Mouse (Mus musculus): Measurements from ENCODE around the gene Clca2. TPM values are rescaled to one million over a fixed set of nuclear protein-coding genes. Genes with fewer than 3 reads are reported as not detected.

Clca2 gene
- total and polyA plus RNA-seq, 2 experiments from 2014 or later = 0.05 TPM; not detected in 1

DNA sequence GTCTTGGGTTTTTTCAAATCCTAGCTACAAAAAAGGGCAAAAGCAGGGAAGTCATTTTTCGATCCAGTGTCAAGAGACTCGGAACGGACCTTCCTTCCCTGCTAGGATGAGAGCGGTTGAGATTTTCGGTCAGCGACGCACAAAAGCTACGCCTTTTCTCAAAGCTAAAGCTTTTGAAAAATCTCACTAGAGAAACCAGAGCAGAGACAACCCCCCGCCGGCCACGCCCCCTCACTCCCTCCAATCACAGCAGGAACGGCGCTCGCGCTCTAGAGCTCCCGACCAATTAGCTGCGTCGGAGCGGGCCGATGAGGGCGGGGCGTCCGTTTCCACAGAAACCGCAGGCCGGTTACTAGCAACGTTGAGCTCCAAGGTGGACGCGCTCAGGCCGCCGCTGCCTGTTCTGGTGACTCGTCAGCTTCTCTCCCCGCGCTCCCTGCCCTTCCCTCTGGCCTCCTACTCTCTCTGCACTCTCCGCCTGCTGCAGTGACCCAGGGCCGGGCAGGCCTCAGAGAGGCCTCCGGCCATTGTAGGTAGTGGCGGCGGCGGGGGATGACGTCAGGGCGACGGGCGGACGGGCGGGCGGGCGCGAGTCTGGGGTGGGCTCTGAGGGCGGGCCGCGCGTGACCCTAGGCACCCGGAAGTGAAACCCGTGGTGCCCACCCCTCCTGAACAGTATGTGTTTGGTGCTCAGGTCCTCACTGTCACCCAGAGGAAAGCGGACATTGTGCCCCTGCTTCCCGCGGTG lies 19.2 kb upstream of the Clca2 start, which contains the start of gene Odf2l:
Gene Odf2l, plus strand, starts transcription at position 335 of the 748 bp plus-strand sequence.
- WGBS = under 1% methylated on average over 57 of the region's 57 CpGs
- peak within 1 kb of the TSS; percentile 70 for H3K9ac ChIP-seq (replicated peaks; ENCODE audit: low read depth, low read length)

DNA sequence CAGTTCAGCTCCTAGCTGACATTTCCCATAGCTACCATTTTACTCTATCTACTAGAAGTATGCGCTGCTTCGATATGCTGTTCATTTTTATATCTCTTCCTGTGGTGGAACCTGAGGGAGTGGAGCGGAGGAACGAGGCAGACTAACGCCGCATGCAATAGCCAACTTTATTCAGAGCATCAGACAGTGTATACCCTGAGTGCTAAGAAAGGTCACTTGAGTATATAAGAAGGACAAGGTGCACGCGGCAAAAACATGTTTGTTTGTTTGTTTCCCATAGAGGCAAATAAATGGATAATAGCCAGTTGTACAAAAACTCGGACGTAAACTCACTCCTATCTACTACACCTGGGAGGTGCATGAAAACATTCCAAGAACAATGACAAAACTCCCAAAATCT lies 18.4 kb upstream of the Clca2 start:
- Histone ChIP-seq H3K9me3 (replicated peaks; ENCODE audit: control insufficient read depth, low read length) (no peaks in the 10 kb centered on the region), H3K27ac (ENCODE audit: low read depth) (peak overlapping the region; percentile 98), H3K27me3 (ENCODE audit: control insufficient read depth, insufficient read depth, low read length) (no peaks in the 10 kb centered on the region), H3K4me3 (ENCODE audit: low read depth, low read length) (peak overlapping the region; percentile 72), H3K4me2 (ENCODE audit: low read depth, low read length) (peak overlapping the region; percentile 76), H3K4me1 (ENCODE audit: control insufficient read depth, insufficient read depth) (peaks cover 4% of the 10 kb centered on the region; the same call in 1 of the 2 replicates), H3K9ac (replicated peaks; ENCODE audit: low read depth, low read length) (peak overlapping the region; percentile 70), H3K36me3 (replicated peaks; ENCODE audit: control insufficient read depth, insufficient read depth, low read length) (no peaks in the 10 kb centered on the region)
- WGBS = 81% methylated on average over 10 of the region's 10 CpGs
- TF ChIP-seq EP300 (IDR thresholded peaks at IDR 0.05; ENCODE audit: low read depth) (no peak), CTCF (IDR thresholded peaks at IDR 0.05; ENCODE audit: low read depth) (no peak)
- DNase-seq (ENCODE audit: low spot score) = no peak
- ATAC-seq (ENCODE audit: insufficient read depth, low read depth) = no peak

More for the DNA sequence above, 19.2 kb upstream of the Clca2 start, which contains the start of gene Odf2l:
- H3K27ac ChIP-seq (ENCODE audit: low read depth) = peak within 1 kb of the TSS; percentile 98
- no peaks in the 10 kb centered on the region for H3K27me3 ChIP-seq (ENCODE audit: control insufficient read depth, insufficient read depth, low read length)
- TF ChIP-seq CTCF (IDR thresholded peaks at IDR 0.05; ENCODE audit: low read depth) (no peak), EP300 (IDR thresholded peaks at IDR 0.05; ENCODE audit: low read depth) (no peak)
- H3K4me3 ChIP-seq (ENCODE audit: low read depth, low read length) = peak within 1 kb of the TSS; percentile 72
- H3K9me3 ChIP-seq (replicated peaks; ENCODE audit: control insufficient read depth, low read length) = no peaks in the 10 kb centered on the region
- H3K4me2 ChIP-seq (ENCODE audit: low read depth, low read length) = peak within 1 kb of the TSS; percentile 76
- DNase-seq (ENCODE audit: low spot score) (peak; percentile 94), ATAC-seq (ENCODE audit: insufficient read depth, low read depth) (peak; percentile 99)
- no peaks in the 10 kb centered on the region for H3K36me3 ChIP-seq (replicated peaks; ENCODE audit: control insufficient read depth, insufficient read depth, low read length)
- H3K4me1 ChIP-seq (ENCODE audit: control insufficient read depth, insufficient read depth) = peaks cover 4% of the 10 kb centered on the region; the same call in 1 of the 2 replicates

DNA sequence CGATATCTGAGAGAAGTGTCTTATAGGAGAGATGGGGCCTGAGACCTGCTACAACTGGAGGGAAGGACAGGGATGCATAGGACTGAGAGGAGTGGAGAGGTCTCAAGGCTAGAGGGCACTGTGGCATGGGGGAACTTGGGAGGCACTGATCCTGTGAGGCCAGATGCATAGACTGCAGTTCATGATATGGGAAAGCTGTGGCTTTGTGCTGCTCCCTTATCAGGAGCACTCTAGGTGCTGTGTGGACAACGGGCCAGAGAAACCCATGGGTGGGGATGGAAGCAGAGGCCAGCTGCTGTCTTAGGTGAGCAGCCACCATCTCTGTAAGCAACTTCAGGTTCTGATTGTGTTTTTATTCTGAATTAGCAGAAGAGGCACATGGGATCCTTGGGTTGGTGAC lies 15.9 kb upstream of the Clca2 start:
- DNase-seq (ENCODE audit: low spot score) = no peak
- Histone ChIP-seq H3K9ac (replicated peaks; ENCODE audit: low read depth, low read length) (no peak overlapping the region), H3K27me3 (ENCODE audit: control insufficient read depth, insufficient read depth, low read length) (no peaks in the 10 kb centered on the region), H3K4me3 (ENCODE audit: low read depth, low read length) (no peak overlapping the region), H3K9me3 (replicated peaks; ENCODE audit: control insufficient read depth, low read length) (no peaks in the 10 kb centered on the region), H3K4me2 (ENCODE audit: low read depth, low read length) (no peak overlapping the region), H3K27ac (ENCODE audit: low read depth) (no peak overlapping the region), H3K36me3 (replicated peaks; ENCODE audit: control insufficient read depth, insufficient read depth, low read length) (no peaks in the 10 kb centered on the region), H3K4me1 (ENCODE audit: control insufficient read depth, insufficient read depth) (peaks cover 4% of the 10 kb centered on the region; the same call in 1 of the 2 replicates)
- no peak for ATAC-seq (ENCODE audit: insufficient read depth, low read depth)
- WGBS = 68% methylated on average over 2 of the region's 2 CpGs
- TF ChIP-seq CTCF (IDR thresholded peaks at IDR 0.05; ENCODE audit: low read depth) (no peak), EP300 (IDR thresholded peaks at IDR 0.05; ENCODE audit: low read depth) (no peak)

GRCm38 (mm10) chr3:145105773-145106504 lies 6.7 kb upstream of the Clca2 start:
- Histone ChIP-seq H3K9me3 (replicated peaks; ENCODE audit: control insufficient read depth, low read length) (no peaks in the 10 kb centered on the region), H3K27me3 (ENCODE audit: control insufficient read depth, insufficient read depth, low read length) (no peaks in the 10 kb centered on the region), H3K9ac (replicated peaks; ENCODE audit: low read depth, low read length) (no peak overlapping the region), H3K27ac (ENCODE audit: low read depth) (no peak overlapping the region), H3K4me3 (ENCODE audit: low read depth, low read length) (no peak overlapping the region), H3K36me3 (replicated peaks; ENCODE audit: control insufficient read depth, insufficient read depth, low read length) (no peaks in the 10 kb centered on the region), H3K4me1 (ENCODE audit: control insufficient read depth, insufficient read depth) (no peaks in the 10 kb centered on the region), H3K4me2 (ENCODE audit: low read depth, low read length) (no peak overlapping the region)
- TF ChIP-seq EP300 (IDR thresholded peaks at IDR 0.05; ENCODE audit: low read depth) (no peak), CTCF (IDR thresholded peaks at IDR 0.05; ENCODE audit: low read depth) (no peak; the same call in 1 of the 2 replicates)
- 76% methylated on average over 5 of the region's 5 CpGs for WGBS
- ATAC-seq (ENCODE audit: insufficient read depth, low read depth) = no peak
- no peak for DNase-seq (ENCODE audit: low spot score)

- DNase-seq (ENCODE audit: low spot score) (peak; percentile 33), ATAC-seq (ENCODE audit: insufficient read depth, low read depth) (no peak)
- Histone ChIP-seq H3K9me3 (replicated peaks; ENCODE audit: control insufficient read depth, low read length) (no peaks in the 10 kb centered on the region), H3K4me1 (ENCODE audit: control insufficient read depth, insufficient read depth) (no peaks in the 10 kb centered on the region), H3K4me2 (ENCODE audit: low read depth, low read length) (no peak overlapping the region), H3K4me3 (ENCODE audit: low read depth, low read length) (no peak overlapping the region), H3K9ac (replicated peaks; ENCODE audit: low read depth, low read length) (no peak overlapping the region), H3K27ac (ENCODE audit: low read depth) (peak overlapping the region; percentile 45), H3K36me3 (replicated peaks; ENCODE audit: control insufficient read depth, insufficient read depth, low read length) (no peaks in the 10 kb centered on the region), H3K27me3 (ENCODE audit: control insufficient read depth, insufficient read depth, low read length) (no peaks in the 10 kb centered on the region)
- WGBS = 56% methylated on average over 5 of the region's 5 CpGs
- TF ChIP-seq EP300 (IDR thresholded peaks at IDR 0.05; ENCODE audit: low read depth) (no peak), CTCF (IDR thresholded peaks at IDR 0.05; ENCODE audit: low read depth) (no peak)
These were observed 6.0 kb upstream of the Clca2 start for GRCm38 (mm10) chr3:145105076-145105772.

All from heart, postnatal 0 days (tissue).